Mouse (Mus musculus) neural tube, embryonic 15.5 days (tissue): ENCODE results near the gene 1700001O22Rik. TPM values are rescaled to one million over a fixed set of nuclear protein-coding genes. Genes with fewer than 3 reads are reported as not detected.

Source experiments
- polyA plus RNA-seq: library from polyadenylated mRNA; unstranded; fragments of >200 nt; fragmentation: Nextera tagmentation; extraction: Ambion mirVana; gene quantifications from 2 replicates; pipeline ENCODE4 v1.2.1, GENCODE M21; 2015

Gene 1700001O22Rik
- polyA plus RNA-seq, 1 experiment from 2014 or later = 2.2 TPM

Other genes starting within 250 kb of the 1700001O22Rik start
- gene Cstad, start 208.6 kb downstream of the 1700001O22Rik start, polyA plus RNA-seq = 0.31 and 0.83 TPM in 2 replicates
- 92.6 and 107 TPM in 2 replicates for gene Ntmt1, start 4.2 kb upstream of the 1700001O22Rik start, polyA plus RNA-seq
- gene Asb6, start 26.7 kb upstream of the 1700001O22Rik start, polyA plus RNA-seq = 40.7 and 44.0 TPM in 2 replicates
- 1.8 and 2.7 TPM in 2 replicates for gene Prrx2, start 31.3 kb upstream of the 1700001O22Rik start, polyA plus RNA-seq
- 3.6 and 4.0 TPM in 2 replicates for gene Ptges, start 126.2 kb upstream of the 1700001O22Rik start, polyA plus RNA-seq
- gene Tor1b, start 149.3 kb upstream of the 1700001O22Rik start, polyA plus RNA-seq = 17.3 and 20.2 TPM in 2 replicates
- 89.5 and 93.2 TPM in 2 replicates for gene Tor1a, start 164.3 kb upstream of the 1700001O22Rik start, polyA plus RNA-seq
- gene BC005624, start 178.5 kb upstream of the 1700001O22Rik start, polyA plus RNA-seq = 86.5 and 93.2 TPM in 2 replicates
- 44.3 and 49.7 TPM in 2 replicates for gene Usp20, start 178.6 kb upstream of the 1700001O22Rik start, polyA plus RNA-seq